Mouse (Mus musculus) neural tube, embryonic 15.5 days (tissue): ENCODE measurements around the gene Dstn. TPM values are rescaled to one million over a fixed set of nuclear protein-coding genes. Genes with fewer than 3 reads are reported as not detected.

Experiments
- ATAC-seq: fragments of 200-750 bp; cut with Nextera tagmentation; 2 replicates; pipeline ENCODE4 v1.8.0; 2017; ENCODE audit warnings: mild to moderate bottlenecking, moderate TSS enrichment, moderate library complexity; ENCODE audit not compliant: low FRiP score
- H3K27ac ChIP-seq: fragments of 300-500 bp; sonication (generic); replicated peaks from 2 replicates; pipeline ENCODE4 v1.5.1; 2015; ENCODE audit warnings: mild to moderate bottlenecking, inconsistent platforms
- H3K27me3 ChIP-seq: fragments of 300-500 bp; sonication (generic); replicated peaks from 2 replicates; pipeline ENCODE4 v1.6.1; 2015; ENCODE audit warnings: inconsistent platforms
- H3K36me3 ChIP-seq: fragments of 300-500 bp; sonication (generic); 2 replicates; pipeline ENCODE4 v1.6.1; 2015; ENCODE audit warnings: inconsistent platforms
- H3K4me1 ChIP-seq: fragments of 300-500 bp; sonication (generic); 2 replicates; pipeline ENCODE4 v1.6.1; 2015; ENCODE audit warnings: inconsistent platforms
- H3K4me2 ChIP-seq: fragments of 300-500 bp; sonication (generic); 2 replicates; pipeline ENCODE4 v1.6.1; 2015; ENCODE audit warnings: inconsistent platforms, mild to moderate bottlenecking, moderate library complexity
- H3K4me3 ChIP-seq: fragments of 300-500 bp; sonication (generic); replicated peaks from 2 replicates; pipeline ENCODE4 v1.5.1; 2015; ENCODE audit warnings: mild to moderate bottlenecking, inconsistent platforms
- H3K9ac ChIP-seq: fragments of 300-500 bp; sonication (generic); replicated peaks from 2 replicates; pipeline ENCODE4 v1.6.1; 2015; ENCODE audit warnings: mild to moderate bottlenecking, inconsistent platforms
- H3K9me3 ChIP-seq: fragments of 300-500 bp; sonication (generic); replicated peaks from 2 replicates; pipeline ENCODE4 v1.6.1; 2016; ENCODE audit warnings: inconsistent platforms
- WGBS: fragments of 180-500 bp; shearing (Covaris S2); methylation state at CpG from one replicate; pipeline ENCODE4 v1.1.7; 2015; ENCODE audit warnings: mixed read lengths; 5-methylcytosine and 5-hydroxymethylcytosine counted together
- polyA plus RNA-seq: library from polyadenylated mRNA; unstranded; fragments of >200 nt; fragmentation: Nextera tagmentation; extraction: Ambion mirVana; gene quantifications from 2 replicates; pipeline ENCODE4 v1.2.1, GENCODE M21; 2015

Gene Dstn
- polyA plus RNA-seq, 1 experiment from 2014 or later = 417 TPM

DNA sequence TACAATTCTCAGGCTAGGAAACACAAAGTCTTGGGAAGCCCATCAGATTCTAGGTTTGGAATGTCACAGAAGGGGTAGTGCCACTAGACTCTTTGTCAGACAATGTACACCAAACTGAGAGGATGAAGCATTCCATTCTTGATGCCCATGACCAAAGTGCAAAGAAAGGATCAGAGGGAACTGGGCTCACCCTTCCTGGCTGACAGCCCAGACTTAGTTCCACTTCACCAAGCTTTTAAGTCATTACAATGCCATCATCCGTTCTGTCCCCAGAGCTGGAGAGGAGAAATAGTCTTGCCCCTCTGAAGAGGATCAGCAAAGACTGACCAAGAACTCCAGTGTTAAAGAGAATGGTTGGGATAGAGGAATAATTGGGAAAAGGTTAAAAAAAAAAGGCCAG is 75.9 kb downstream of the Dstn start:
- Histone ChIP-seq H3K4me1 (peaks cover 3% of the 10 kb centered on the region), H3K36me3 (no peaks in the 10 kb centered on the region), H3K4me3 (no peak overlapping the region), H3K9ac (no peak overlapping the region), H3K9me3 (no peaks in the 10 kb centered on the region), H3K27ac (no peak overlapping the region), H3K27me3 (no peaks in the 10 kb centered on the region), H3K4me2 (no peak overlapping the region)
- WGBS = 23% methylated on average over 1 of the region's 1 CpGs
- no peak for ATAC-seq

DNA sequence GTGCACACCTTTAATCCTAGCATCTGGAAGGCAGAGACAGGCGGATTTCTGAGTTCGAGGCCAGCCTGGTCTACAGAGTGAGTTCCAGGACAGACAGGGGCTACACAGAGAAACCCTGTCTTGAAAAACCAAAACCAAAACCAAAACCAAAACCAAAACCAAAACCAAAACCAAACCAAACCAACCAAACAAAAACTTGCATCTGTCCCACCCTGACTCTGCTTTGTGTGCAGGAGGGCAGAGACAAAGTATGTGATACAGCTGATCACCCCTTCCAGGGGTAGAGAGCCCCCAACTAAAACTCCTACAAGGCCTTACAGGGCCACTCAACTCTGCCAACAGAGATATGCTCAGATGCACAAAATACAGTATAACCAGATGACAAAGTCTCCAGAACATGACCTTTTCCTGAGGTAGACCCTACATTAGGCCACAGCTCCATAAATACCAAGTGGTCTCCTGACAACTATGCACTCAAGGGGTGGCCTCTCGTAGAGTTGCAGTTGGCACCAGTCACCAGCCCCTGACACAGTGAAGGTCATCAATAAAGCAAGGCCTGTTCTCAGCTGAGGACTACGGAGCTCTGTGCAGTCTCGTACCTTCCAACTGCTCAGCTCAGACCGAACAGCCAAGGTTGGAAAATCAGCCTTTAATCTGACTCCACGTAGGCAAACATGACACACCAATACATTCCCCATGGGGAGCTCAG is 77.0 kb downstream of the Dstn start:
- Histone ChIP-seq H3K4me1 (peaks cover 3% of the 10 kb centered on the region), H3K27ac (no peak overlapping the region), H3K4me2 (no peak overlapping the region), H3K4me3 (no peak overlapping the region), H3K36me3 (no peaks in the 10 kb centered on the region), H3K9me3 (no peaks in the 10 kb centered on the region), H3K27me3 (no peaks in the 10 kb centered on the region), H3K9ac (no peak overlapping the region)
- 93% methylated on average over 7 of the region's 7 CpGs for WGBS
- no peak for ATAC-seq

Other genes with a start within 250 kb of the Dstn start
- 1.4 and 1.9 TPM in 2 replicates for gene Bfsp1, start 52.1 kb upstream of the Dstn start, polyA plus RNA-seq
- gene Rrbp1, start 95.9 kb downstream of the Dstn start, polyA plus RNA-seq = 38.6 and 47.7 TPM in 2 replicates
- gene Banf2, start 117.7 kb downstream of the Dstn start, polyA plus RNA-seq = not detected in 2 replicates